Mouse (Mus musculus) neural tube, embryonic 14.5 days (tissue): ENCODE measurements around the gene Tmem198. TPM values are rescaled to one million over a fixed set of nuclear protein-coding genes. Genes with fewer than 3 reads are reported as not detected.

ENCODE experiments used
- ATAC-seq: fragments of 200-750 bp; cut with Nextera tagmentation; 2 replicates; pipeline ENCODE4 v1.8.0; 2017; ENCODE audit warnings: low read depth, mild to moderate bottlenecking, moderate TSS enrichment, moderate library complexity
- H3K27ac ChIP-seq: fragments of 300-500 bp; sonication (generic); 2 replicates; pipeline ENCODE4 v1.5.1; 2014; ENCODE audit warnings: low read depth, mild to moderate bottlenecking, control low read depth, low read length, moderate library complexity, mixed read lengths
- H3K27me3 ChIP-seq: fragments of 300-500 bp; sonication (generic); 2 replicates; pipeline ENCODE4 v1.6.1; 2014; ENCODE audit warnings: low read length; ENCODE audit not compliant: control insufficient read depth, insufficient read depth
- H3K36me3 ChIP-seq: fragments of 300-500 bp; sonication (generic); 2 replicates; pipeline ENCODE4 v1.6.1; 2014; ENCODE audit warnings: low read length, mixed read lengths; ENCODE audit not compliant: control insufficient read depth, insufficient read depth
- H3K4me1 ChIP-seq: fragments of 300-500 bp; sonication (generic); 2 replicates; pipeline ENCODE4 v1.6.1; 2014; ENCODE audit warnings: low read length; ENCODE audit not compliant: control insufficient read depth, insufficient read depth
- H3K4me2 ChIP-seq: fragments of 300-500 bp; sonication (generic); 2 replicates; pipeline ENCODE4 v1.6.1; 2014; ENCODE audit warnings: mild to moderate bottlenecking, low read depth, low read length, control low read depth
- H3K4me3 ChIP-seq: fragments of 300-500 bp; sonication (generic); 2 replicates; pipeline ENCODE4 v1.5.1; 2014; ENCODE audit warnings: low read depth, low read length, control low read depth, mixed read lengths
- H3K9ac ChIP-seq: fragments of 300-500 bp; sonication (generic); replicated peaks from 2 replicates; pipeline ENCODE4 v1.6.1; 2014; ENCODE audit warnings: low read depth, mild to moderate bottlenecking, control low read depth, low read length, mixed read lengths
- H3K9me3 ChIP-seq: fragments of 300-500 bp; sonication (generic); 2 replicates; pipeline ENCODE4 v1.6.1; 2016; ENCODE audit warnings: low read length; ENCODE audit not compliant: control insufficient read depth
- WGBS: fragments of 180-500 bp; shearing (Covaris S2); extraction: QIAGEN DNeasy Blood & Tissue Kit; methylation state at CpG from one replicate; pipeline ENCODE4 v1.1.7; 2014; 5-methylcytosine and 5-hydroxymethylcytosine counted together
- polyA plus RNA-seq: library from polyadenylated mRNA; unstranded; fragments of >200 nt; fragmentation: Nextera tagmentation; extraction: Ambion mirVana; gene quantifications from 2 replicates; pipeline ENCODE4 v1.2.1, GENCODE M21; 2014

Tmem198 gene
- 34.0 and 38.3 TPM in 2 replicates for polyA plus RNA-seq

GRCm38 (mm10) chr1:75478916-75479634, at the start of gene Tmem198, which contains the start of gene Chpf:
Gene Tmem198, plus strand, starts transcription at chr1:75479532.
Gene Chpf, minus strand, starts transcription at chr1:75479307.
- H3K4me3 ChIP-seq: peak within 1 kb of the TSS; percentile 93
- 0% methylated on average over 59 of the region's 76 CpGs for WGBS
- H3K9ac ChIP-seq: peak within 1 kb of the TSS; percentile 89
- H3K4me1 ChIP-seq: peaks cover 25% of the 10 kb centered on the region
- peak within 1 kb of the TSS; percentile 73 for H3K4me2 ChIP-seq
- peaks cover 26% of the 10 kb centered on the region for H3K36me3 ChIP-seq
- H3K27me3 ChIP-seq: no peaks in the 10 kb centered on the region
- peak within 1 kb of the TSS; percentile 83 for H3K27ac ChIP-seq
- H3K9me3 ChIP-seq: no peaks in the 10 kb centered on the region
- ATAC-seq: peak; percentile 88

GRCm38 (mm10) chr1:75435475-75436328, 43.6 kb upstream of the Tmem198 start, which contains the start of gene Gmppa:
Gene Gmppa, plus strand, starts transcription at chr1:75435930.
- Histone ChIP-seq H3K27me3 (no peaks in the 10 kb centered on the region), H3K4me2 (peak within 1 kb of the TSS; percentile 90), H3K36me3 (no peaks in the 10 kb centered on the region), H3K9ac (peak within 1 kb of the TSS; percentile 66), H3K4me3 (peak within 1 kb of the TSS; percentile 50), H3K4me1 (peaks cover 11% of the 10 kb centered on the region), H3K27ac (peak within 1 kb of the TSS; percentile 66), H3K9me3 (no peaks in the 10 kb centered on the region)
- ATAC-seq: peak; percentile 91
- 7% methylated on average over 28 of the region's 28 CpGs for WGBS

- no peak for ATAC-seq
- Histone ChIP-seq H3K4me1 (peaks cover 27% of the 10 kb centered on the region), H3K4me2 (no peak overlapping the region), H3K36me3 (no peaks in the 10 kb centered on the region), H3K27ac (no peak overlapping the region), H3K9ac (no peak overlapping the region), H3K27me3 (no peaks in the 10 kb centered on the region), H3K4me3 (no peak overlapping the region), H3K9me3 (no peaks in the 10 kb centered on the region)
- 77% methylated on average over 8 of the region's 9 CpGs for WGBS
Measured at GRCm38 (mm10) chr1:75438782-75439181, 40.5 kb upstream of the Tmem198 start.

- no peak for ATAC-seq
- Histone ChIP-seq H3K4me3 (no peak overlapping the region), H3K27me3 (no peaks in the 10 kb centered on the region), H3K9me3 (no peaks in the 10 kb centered on the region), H3K4me1 (peaks cover 46% of the 10 kb centered on the region), H3K9ac (no peak overlapping the region), H3K36me3 (no peaks in the 10 kb centered on the region), H3K4me2 (no peak overlapping the region), H3K27ac (no peak overlapping the region)
- 79% methylated on average over 7 of the region's 7 CpGs for WGBS
Measured at GRCm38 (mm10) chr1:75440661-75441060, 38.7 kb upstream of the Tmem198 start.

- Histone ChIP-seq H3K36me3 (no peaks in the 10 kb centered on the region), H3K9ac (no peak overlapping the region), H3K9me3 (no peaks in the 10 kb centered on the region), H3K4me2 (no peak overlapping the region), H3K27me3 (no peaks in the 10 kb centered on the region), H3K27ac (0 out of 2 replicates have a peak overlapping the region, but pooled peaks have one; percentile 80), H3K4me3 (no peak overlapping the region), H3K4me1 (peaks cover 51% of the 10 kb centered on the region)
- ATAC-seq: no peak
- 88% methylated on average over 15 of the region's 15 CpGs for WGBS
Measured at GRCm38 (mm10) chr1:75441471-75441996, 37.8 kb upstream of the Tmem198 start.

GRCm38 (mm10) chr1:75442171-75442570, 37.2 kb upstream of the Tmem198 start:
- Histone ChIP-seq H3K4me3 (no peak overlapping the region), H3K9ac (no peak overlapping the region), H3K4me2 (no peak overlapping the region), H3K27me3 (no peaks in the 10 kb centered on the region), H3K9me3 (no peaks in the 10 kb centered on the region), H3K4me1 (peaks cover 52% of the 10 kb centered on the region), H3K36me3 (no peaks in the 10 kb centered on the region), H3K27ac (peak overlapping the region; percentile 80)
- no peak for ATAC-seq
- 85% methylated on average over 9 of the region's 9 CpGs for WGBS

GRCm38 (mm10) chr1:75442811-75443210, 36.5 kb upstream of the Tmem198 start:
- no peak overlapping the region for H3K4me2 ChIP-seq
- no peak overlapping the region for H3K9ac ChIP-seq
- no peak for ATAC-seq
- peaks cover 59% of the 10 kb centered on the region for H3K4me1 ChIP-seq
- 32% methylated on average over 8 of the region's 8 CpGs for WGBS
- peak overlapping the region; percentile 80 for H3K27ac ChIP-seq
- H3K9me3 ChIP-seq: no peaks in the 10 kb centered on the region
- no peaks in the 10 kb centered on the region for H3K36me3 ChIP-seq
- no peak overlapping the region for H3K4me3 ChIP-seq
- H3K27me3 ChIP-seq: no peaks in the 10 kb centered on the region

GRCm38 (mm10) chr1:75443247-75444024, 35.9 kb upstream of the Tmem198 start:
- H3K9ac ChIP-seq: no peak overlapping the region
- H3K27ac ChIP-seq: peak overlapping the region; percentile 80
- 8% methylated on average over 13 of the region's 13 CpGs for WGBS
- H3K4me2 ChIP-seq: peak overlapping the region; percentile 25; the same call in 1 of the 2 replicates
- no peak overlapping the region for H3K4me3 ChIP-seq
- H3K36me3 ChIP-seq: no peaks in the 10 kb centered on the region
- H3K4me1 ChIP-seq: peaks cover 63% of the 10 kb centered on the region
- no peaks in the 10 kb centered on the region for H3K27me3 ChIP-seq
- H3K9me3 ChIP-seq: no peaks in the 10 kb centered on the region
- ATAC-seq: peak; percentile 30
